Mouse (Mus musculus): Measurements from ENCODE around the gene Acbd7.

DNA sequence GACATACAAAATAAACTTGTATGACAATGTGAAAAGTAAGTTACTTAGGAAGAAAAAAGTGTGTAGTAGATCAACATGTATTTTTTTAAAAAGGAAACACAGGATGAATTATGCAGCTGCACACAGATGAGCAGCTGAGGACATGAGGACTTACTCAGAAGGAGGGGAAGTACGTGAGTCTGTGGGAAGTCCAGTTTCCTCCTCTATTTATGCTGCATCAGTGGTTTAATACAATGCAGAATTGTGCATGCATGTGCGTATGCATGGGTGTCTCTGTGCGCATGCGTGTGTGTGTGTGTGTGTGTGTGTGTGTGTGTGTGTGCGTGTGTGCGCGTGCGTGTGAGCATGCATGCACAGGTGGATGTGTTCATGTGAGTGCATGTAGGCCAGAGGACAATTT is 19.8 kb downstream of the Acbd7 start:
- TF ChIP-seq CTCF (IDR thresholded peaks at IDR 0.05; ENCODE audit: borderline replicate concordance, insufficient read depth, low read depth, low read length) = no peak
- no peak for TF ChIP-seq POLR2A (IDR thresholded peaks at IDR 0.05; ENCODE audit: borderline replicate concordance, insufficient read depth, low read length)

All from cerebellum, adult 2 months (tissue).